13 mouse cellular contexts compared by ENCODE assay signal in genomic region chr2:50885924-50886315, GRCm38 (mm10).
DNase-seq lines count a peak whose midpoint lies in the region; ATAC-seq lines count a peak whose summit lies in the region.
"Had no signal": no experiment of that assay in that cellular context is flagged by ENCODE, and none has a peak within 500 bp of the region (broad histone marks: within the 10 kb centered on the region; RNA-seq: fewer than 3 reads in every experiment).

No protein-coding gene starts in this region.

- no peaks in the 10 kb centered on the region for H3K36me3 ChIP-seq in heart, embryonic 12.5 days
- no peaks in the 10 kb centered on the region for H3K36me3 ChIP-seq in forebrain, embryonic 14.5 days (ENCODE audit: control insufficient read depth, insufficient read depth, low read length)
- no peaks in the 10 kb centered on the region for H3K36me3 ChIP-seq in stomach, embryonic 16.5 days (ENCODE audit: control insufficient read depth, insufficient read depth, low read length)
- H3K36me3 ChIP-seq: kidney, embryonic 15.5 days had no signal

- peaks cover 10% of the 10 kb centered on the region for H3K4me1 ChIP-seq in heart, embryonic 12.5 days (replicated peaks)
- H3K4me1 ChIP-seq in forebrain, embryonic 14.5 days (ENCODE audit: control insufficient read depth, insufficient read depth, low read length) = peaks cover 10% of the 10 kb centered on the region; the same call in 1 of the 2 replicates
- H3K4me1 ChIP-seq in stomach, embryonic 16.5 days (ENCODE audit: control insufficient read depth, insufficient read depth, low read length) = peaks cover 6% of the 10 kb centered on the region; the same call in 1 of the 2 replicates

- 25% methylated on average over 7 of the region's 7 CpGs for WGBS in heart, embryonic 12.5 days
- WGBS in forebrain, embryonic 14.5 days = 13% methylated on average over 7 of the region's 7 CpGs
- 41% methylated on average over 7 of the region's 7 CpGs for WGBS in stomach, embryonic 16.5 days

- no peaks in the 10 kb centered on the region for H3K27me3 ChIP-seq in heart, embryonic 12.5 days (replicated peaks)
- H3K27me3 ChIP-seq in forebrain, embryonic 14.5 days (replicated peaks; ENCODE audit: control insufficient read depth, insufficient read depth, low read length) = no peaks in the 10 kb centered on the region
- no peaks in the 10 kb centered on the region for H3K27me3 ChIP-seq in stomach, embryonic 16.5 days (ENCODE audit: control insufficient read depth, insufficient read depth, low read length)
- H3K27me3 ChIP-seq: kidney, embryonic 15.5 days had no signal

- no peak for DNase-seq in heart, postnatal 10 days
- DNase-seq in ovary, postnatal 14 days (ENCODE audit: low spot score) = peak; percentile 1
- DNase-seq in ovary, postnatal 36 days (ENCODE audit: low spot score) = no peak
- DNase-seq in forebrain, embryonic 14.5 days (ENCODE audit: low spot score) = peak; percentile 61
- DNase-seq in thymus, postnatal 25 days = no peak
- DNase-seq: thymus, postnatal 36 days had no signal

- intact Hi-C loops in heart, postnatal 10 days (cut with DNase I) = no loop called here

- 0 out of 2 replicates have a peak overlapping the region, but pooled peaks have one; percentile 11 for H3K4me2 ChIP-seq in heart, embryonic 12.5 days
- no peak overlapping the region for H3K4me2 ChIP-seq in forebrain, embryonic 14.5 days (ENCODE audit: low read length)
- no peak overlapping the region for H3K4me2 ChIP-seq in stomach, embryonic 16.5 days (ENCODE audit: low read depth, low read length)
- H3K4me2 ChIP-seq: hindbrain, embryonic 14.5 days; kidney, embryonic 15.5 days had no signal

- no peak overlapping the region for H3K9ac ChIP-seq in heart, embryonic 12.5 days
- no peak overlapping the region for H3K9ac ChIP-seq in forebrain, embryonic 14.5 days (ENCODE audit: low read length)
- no peak overlapping the region for H3K9ac ChIP-seq in stomach, embryonic 16.5 days (ENCODE audit: low read length)
- H3K9ac ChIP-seq: hindbrain, embryonic 14.5 days; kidney, embryonic 15.5 days; liver, embryonic 14.5 days had no signal

- no peak overlapping the region for H3K4me3 ChIP-seq in heart, embryonic 12.5 days
- H3K4me3 ChIP-seq in forebrain, embryonic 14.5 days (ENCODE audit: low read depth, low read length) = no peak overlapping the region
- no peak overlapping the region for H3K4me3 ChIP-seq in stomach, embryonic 16.5 days (replicated peaks; ENCODE audit: low read length)
- H3K4me3 ChIP-seq: kidney, embryonic 15.5 days; left cerebral cortex, adult 2 months had no signal

- H3K27ac ChIP-seq in heart, embryonic 12.5 days (ENCODE audit: poor library complexity, severe bottlenecking) = no peak overlapping the region
- no peak overlapping the region for H3K27ac ChIP-seq in forebrain, embryonic 14.5 days (ENCODE audit: low read depth, low read length)
- H3K27ac ChIP-seq in stomach, embryonic 16.5 days (ENCODE audit: low read length) = peak overlapping the region; percentile 51; the same call in 1 of the 2 replicates
- H3K27ac ChIP-seq: hindbrain, embryonic 14.5 days; kidney, embryonic 15.5 days; left cerebral cortex, adult 2 months; liver, embryonic 14.5 days had no signal

- H3K9me3 ChIP-seq in heart, embryonic 12.5 days (replicated peaks) = no peaks in the 10 kb centered on the region
- no peaks in the 10 kb centered on the region for H3K9me3 ChIP-seq in forebrain, embryonic 14.5 days (replicated peaks; ENCODE audit: control insufficient read depth, low read length)
- H3K9me3 ChIP-seq in stomach, embryonic 16.5 days (replicated peaks; ENCODE audit: control insufficient read depth, low read length) = no peaks in the 10 kb centered on the region
- H3K9me3 ChIP-seq: kidney, embryonic 15.5 days had no signal

- no peak for ATAC-seq in heart, embryonic 12.5 days (ENCODE audit: insufficient number of reproducible peaks, low FRiP score)
- no peak; the same call in 1 of the 2 replicates for ATAC-seq in forebrain, embryonic 14.5 days
- peak; percentile 57; the same call in 1 of the 2 replicates for ATAC-seq in stomach, embryonic 16.5 days (ENCODE audit: insufficient read depth, low FRiP score)
- ATAC-seq in cerebellum, adult (ENCODE audit: insufficient number of reproducible peaks, low FRiP score, low TSS enrichment) = no peak

Comparison
In these comparisons a context has a peak if more than half of its experiments do, and no peak if none do; other contexts are left out.
1. DNase-seq: peak in ovary, postnatal 14 days (single experiment) and forebrain, embryonic 14.5 days (single experiment); none in heart, postnatal 10 days (0 of 2), ovary, postnatal 36 days (single experiment) and thymus, postnatal 25 days (single experiment).